Mouse (Mus musculus) fat pad, adult 2 months (tissue): ENCODE results near the gene Gm40193.

ENCODE experiments used
- DNase-seq: peaks from one replicate; pipeline ENCODE4 v3.0.0-alpha.2; 2011; ENCODE audit warnings: low read depth, low spot score; ENCODE audit errors: extremely low read depth

The Gm40193 gene

DNA sequence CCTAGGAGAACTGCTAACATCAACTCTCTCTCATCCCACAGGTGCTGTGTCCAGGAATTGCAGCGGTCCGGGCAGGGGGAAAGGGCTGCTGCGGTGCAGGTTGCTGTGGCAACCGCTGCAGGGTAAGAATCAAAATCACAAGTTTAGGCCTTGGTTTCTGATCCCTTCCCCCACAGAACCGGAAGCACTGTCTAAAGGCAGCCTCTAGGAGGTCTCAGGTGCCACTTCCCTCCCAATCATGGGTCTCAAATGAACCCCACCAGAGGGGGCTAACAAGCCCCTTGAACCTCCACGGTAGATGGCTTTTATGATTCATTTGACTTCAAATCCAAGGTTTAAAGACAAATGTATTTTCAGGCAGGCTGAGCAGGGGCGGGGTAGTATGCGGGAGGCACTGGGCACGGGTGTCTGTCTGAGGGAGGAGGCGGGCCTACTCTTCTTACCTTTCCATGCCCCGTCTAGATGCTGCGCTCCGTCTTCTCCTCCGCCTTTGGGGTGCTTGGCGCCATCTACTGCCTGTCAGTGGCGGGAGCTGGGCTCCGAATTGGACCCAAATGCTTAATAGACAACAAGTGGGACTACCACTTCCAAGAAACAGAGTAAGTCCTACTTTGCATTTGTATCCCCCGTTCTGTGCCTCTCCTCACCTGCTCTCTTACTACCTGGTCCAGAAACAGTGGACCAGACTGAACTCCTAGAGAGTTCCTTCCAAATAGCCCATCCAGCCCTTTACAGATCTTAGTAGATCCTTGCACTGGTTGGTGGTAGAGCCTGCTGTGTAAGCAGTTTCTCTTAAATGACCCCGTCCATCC is 22.8 kb downstream of the Gm40193 start:
- DNase-seq = no peak

DNA sequence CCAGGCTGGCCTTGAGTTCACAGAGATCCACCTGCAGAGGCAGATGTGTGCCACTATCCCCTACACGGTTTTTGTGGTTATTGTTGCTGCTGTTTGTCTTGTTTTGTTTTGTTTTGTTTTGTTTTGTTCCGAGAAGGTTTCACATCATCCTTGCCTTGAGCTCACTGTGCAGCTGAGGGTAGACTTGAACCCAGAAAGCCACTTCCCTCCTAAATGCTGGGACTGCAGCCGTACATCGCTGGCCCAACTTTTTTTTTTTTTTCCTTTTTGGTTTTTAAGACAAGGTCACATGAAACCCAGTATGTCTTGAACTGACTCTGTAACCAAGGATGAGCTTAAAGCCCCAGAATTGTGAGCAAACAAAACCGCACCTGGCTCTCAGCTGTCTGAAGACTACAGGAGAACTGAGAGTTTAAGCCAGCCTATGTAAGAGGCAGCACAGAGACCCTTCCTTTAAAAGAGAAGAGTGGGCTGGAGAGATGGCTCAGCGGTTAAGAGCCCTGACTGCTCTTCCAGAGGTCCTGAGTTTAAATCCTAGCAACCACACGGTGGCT is 25.7 kb downstream of the Gm40193 start:
- DNase-seq = no peak

DNA sequence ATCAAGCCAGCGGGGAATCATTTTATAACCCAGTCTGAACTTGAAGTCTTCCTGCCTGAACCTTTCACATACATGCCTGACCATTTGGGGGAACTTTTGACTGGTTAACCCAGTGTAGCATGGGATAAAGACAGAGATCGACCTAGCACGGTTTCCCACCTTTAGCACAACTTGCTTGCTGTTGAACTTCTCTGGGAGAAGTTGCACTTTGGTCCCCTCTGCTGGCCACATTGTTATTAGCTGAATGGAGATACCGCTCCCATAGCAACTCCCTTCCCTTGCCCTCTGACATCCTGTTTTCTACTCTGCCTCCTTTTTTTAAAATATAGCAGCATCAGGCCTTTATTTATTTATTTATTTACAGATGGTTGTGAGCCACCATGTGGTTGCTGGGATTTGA is 26.4 kb downstream of the Gm40193 start:
- DNase-seq = no peak

DNA sequence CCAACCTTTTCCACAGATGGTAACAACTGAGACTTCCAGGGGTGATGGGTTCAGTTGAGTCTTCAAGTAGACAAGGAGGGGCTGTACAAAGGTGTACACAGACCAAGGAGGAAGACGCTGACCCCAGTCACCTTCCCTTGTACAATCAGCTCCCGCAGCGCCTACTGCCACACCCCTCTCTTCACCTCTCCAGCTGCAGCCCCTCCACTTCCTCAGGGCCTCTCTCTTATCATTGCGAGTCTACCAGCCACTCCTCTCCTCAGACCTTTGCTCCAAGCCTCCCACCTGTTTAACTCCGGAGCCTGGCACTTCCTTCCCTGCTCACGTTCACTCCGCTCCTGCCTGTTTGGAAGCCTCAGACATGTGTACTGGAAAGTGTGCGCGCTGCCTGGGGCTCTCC is 27.8 kb downstream of the Gm40193 start, which contains the start of gene Tm4sf5:
Tm4sf5 (plus strand) TSS at position 275 of the 400 bp plus-strand sequence.
- DNase-seq = no peak

DNA sequence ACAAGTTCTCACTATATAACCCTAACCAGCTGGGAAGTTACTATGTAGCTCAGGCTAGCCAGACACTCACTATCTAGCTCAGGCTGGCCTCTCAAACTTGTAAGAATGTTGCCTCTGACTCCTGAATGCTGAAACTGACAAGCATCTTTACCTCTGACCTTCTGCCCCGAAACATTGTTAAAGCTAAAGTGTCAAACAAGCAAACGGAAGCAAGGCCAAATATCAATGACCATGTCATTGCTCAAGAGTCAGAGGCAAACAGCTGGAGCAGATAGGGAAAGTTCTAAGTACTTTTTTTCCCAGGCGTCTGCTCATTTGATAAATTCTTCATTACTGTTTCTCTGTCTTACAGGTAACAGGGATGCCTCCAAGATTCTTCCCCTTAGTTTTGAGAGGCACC is 30.7 kb downstream of the Gm40193 start:
- no peak for DNase-seq

DNA sequence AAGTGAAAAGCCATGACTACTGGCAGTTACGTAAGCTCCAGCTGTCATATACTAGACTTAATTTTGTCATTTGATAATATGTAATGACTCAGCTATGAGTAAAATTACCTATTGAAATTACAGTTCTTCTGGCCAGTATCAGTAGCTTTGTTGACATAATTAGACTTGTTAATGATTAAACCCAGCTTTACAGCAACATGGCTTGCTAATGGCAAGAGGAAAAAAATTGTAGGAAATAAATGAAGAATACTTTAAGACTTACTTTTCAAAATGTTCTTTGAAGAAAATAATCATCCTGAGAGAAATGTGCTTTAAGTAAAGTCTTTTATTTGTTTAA is 32.3 kb downstream of the Gm40193 start:
- no peak for DNase-seq

DNA sequence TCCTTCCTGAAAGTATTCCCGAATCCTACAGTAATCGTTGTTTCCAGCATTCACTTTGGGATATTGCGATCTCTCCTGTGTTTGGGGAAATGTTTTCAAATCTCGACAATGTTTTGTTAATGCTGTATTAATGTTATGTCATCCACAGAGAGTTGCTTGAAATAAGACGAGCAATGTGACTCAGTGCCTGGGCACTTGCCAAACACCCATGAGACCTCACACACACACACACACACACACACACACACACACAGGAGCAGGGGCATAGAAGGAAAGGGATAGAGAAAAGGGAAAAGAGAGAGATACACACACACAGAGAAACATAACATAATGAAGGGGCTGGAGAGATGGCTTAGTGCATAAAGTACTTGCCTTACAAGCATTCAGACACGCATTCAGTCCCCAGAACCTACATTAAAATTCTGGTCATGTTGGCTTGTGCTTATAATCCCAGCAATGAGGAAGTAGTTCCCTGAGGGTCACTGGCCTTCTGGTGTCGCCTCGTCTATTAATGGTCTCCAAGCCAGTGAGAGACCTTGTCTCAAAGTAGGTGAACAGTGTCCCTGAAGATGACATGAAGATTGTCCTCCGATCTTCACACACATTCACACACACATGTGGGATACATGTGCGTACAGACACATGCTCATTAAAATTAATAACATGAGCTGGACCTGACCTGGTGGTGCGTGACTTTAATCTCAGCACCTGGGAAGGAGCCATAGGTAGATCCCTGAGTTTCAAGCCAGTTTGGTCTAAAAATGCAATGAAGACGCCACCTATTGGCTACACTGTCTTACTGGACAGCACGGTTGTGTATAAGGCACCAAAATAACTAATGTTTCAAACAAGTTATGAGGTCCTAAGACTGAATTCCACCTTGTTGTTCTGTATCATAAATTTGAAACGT is 32.9 kb downstream of the Gm40193 start:
- no peak for DNase-seq

DNA sequence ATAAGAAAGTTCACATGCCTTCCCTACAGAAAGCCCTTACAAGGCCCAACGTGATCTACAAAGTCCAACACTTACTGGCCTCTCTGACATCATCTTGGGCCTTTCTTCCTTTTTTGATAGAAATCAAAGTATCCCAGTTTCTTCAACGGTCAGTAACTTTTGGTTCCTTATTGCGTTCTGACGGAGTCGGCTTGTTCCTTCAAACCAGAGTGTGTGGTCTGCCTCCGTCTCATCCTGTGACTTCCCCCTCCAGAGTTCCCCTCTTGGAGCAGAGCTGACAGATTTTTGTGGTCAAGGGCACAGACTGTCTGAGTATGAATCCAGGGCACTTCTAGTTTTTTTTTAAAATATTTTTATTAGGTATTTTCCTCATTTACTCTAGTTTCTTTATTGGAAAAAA is 43.1 kb downstream of the Gm40193 start:
- no peak for DNase-seq

DNA sequence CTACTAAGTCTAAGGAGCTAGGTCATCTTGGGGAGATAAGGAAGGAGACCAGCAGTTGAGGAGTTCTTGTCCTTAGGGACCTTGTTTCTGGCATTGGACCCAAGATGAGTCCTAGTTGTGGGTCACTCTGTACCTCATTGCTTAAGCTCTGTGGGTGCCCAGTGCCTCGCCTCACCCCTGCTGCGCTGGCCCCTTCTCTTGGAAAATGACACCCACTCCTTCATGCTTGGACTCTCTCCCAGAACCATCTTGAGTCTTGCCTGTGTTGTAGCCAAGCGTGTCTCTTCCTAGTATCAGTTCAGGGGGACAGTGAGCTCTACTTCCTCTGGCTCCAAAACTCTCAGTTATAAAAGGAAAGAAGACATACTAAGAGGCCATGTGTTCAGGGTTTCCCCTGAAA is 43.6 kb downstream of the Gm40193 start:
- no peak for DNase-seq

DNA sequence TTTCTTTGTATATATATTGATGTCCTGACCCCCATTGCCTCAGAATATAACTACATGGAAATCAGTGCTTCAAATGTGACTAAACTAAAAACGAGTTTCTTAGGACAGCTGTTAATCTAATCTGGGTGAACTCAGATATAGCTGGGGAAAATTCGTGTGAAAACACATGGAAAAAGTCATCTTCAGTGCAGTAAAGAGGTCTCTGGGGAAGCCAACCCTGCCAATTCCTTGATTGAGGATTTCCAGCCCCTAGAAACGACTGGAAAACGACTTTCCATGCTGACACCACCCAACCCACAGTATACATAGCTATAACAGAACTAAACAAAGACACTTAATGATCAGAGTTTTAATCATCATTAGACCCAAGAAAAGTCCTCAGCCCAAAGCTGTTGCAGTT is 44.9 kb downstream of the Gm40193 start:
- DNase-seq = no peak

DNA sequence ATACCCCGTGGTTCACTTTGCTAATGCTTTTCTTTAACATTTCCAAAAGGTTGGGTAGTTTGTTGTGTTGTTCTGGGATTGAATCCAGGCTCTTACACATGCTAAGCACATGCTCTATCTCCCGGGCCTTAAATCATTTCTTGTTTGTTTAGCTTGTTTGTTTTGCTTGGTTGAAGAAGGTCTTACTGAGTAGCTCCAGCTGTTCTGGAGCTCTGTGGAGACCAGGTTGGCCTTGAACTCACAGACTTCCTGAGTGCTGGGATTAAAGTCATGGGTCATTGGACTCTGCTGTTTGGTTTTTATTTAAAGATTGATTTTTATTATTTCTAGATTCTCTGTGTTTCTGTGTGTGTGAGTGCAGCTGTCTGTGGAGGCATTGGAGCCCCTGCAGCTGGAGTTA is 47.2 kb downstream of the Gm40193 start:
- DNase-seq = no peak
